ENCODE assay signal across 10 mouse cellular contexts in the genomic region with DNA sequence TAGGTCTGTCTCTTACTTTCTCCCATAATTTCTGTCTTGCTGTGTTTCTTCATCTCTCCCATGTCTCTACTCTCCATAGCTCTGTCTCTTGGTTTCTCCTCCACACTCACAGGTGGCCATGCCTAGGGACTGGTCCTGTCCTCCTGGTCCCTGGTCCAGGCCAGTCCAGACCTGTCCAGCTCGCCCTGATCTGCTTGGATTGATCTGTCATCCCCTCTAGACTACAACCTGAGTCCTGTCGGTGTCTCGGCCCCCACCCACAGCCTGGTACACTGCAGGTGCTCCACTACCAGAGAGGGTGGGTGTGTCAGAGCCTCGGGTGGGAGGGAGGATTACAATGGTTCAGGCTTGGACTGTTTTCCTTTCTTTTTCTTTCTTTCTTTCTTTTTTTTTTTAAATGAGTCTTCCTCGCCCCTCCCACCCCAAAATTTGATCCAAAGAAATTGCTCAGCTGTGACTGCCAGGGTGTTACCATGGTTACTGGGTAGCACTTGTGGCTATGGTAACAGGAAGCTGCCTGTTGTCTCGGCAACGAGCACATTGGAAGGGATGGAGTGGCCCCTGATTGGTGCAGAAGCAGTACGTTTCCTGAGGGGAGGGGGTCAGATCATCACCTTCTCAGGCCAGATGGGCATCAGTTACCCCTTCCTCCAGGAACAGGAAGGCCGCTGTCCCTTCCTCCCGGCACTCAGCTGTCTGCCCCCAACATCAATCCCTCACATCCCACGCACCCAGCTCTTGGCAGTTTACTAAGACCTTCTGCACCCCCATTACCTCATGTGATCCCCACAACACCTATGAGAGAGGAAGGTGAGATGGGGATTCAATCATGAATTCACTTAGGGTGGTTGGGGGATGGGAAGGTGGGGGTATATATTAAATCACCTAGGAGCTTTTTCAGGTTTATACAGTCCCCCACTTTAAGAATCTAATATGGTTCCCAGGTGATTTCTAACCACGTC. TPM values are rescaled to one million over a fixed set of nuclear protein-coding genes. Genes with fewer than 3 reads are reported as not detected.
A peak's percentile ranks its signal among the peaks of the same experiment; 100 is the strongest.
DNase-seq lines count a peak whose midpoint lies in the region; ATAC-seq and TF ChIP-seq lines count a peak whose summit lies in the region.
"Had no signal": no experiment of that assay in that cellular context is flagged by ENCODE, and none has a peak within 500 bp of the region (broad histone marks: within the 10 kb centered on the region; RNA-seq: fewer than 3 reads in every experiment).

No protein-coding gene starts in this region.

- no peaks in the 10 kb centered on the region for H3K9me3 ChIP-seq in hindbrain, embryonic 14.5 days (ENCODE audit: control insufficient read depth, low read length)
- H3K9me3 ChIP-seq in midbrain, embryonic 13.5 days = no peaks in the 10 kb centered on the region
- no peaks in the 10 kb centered on the region for H3K9me3 ChIP-seq in liver, embryonic 11.5 days (ENCODE audit: control insufficient read depth, low read length)

- H3K4me2 ChIP-seq in hindbrain, embryonic 14.5 days (replicated peaks) = peak overlapping the region; percentile 55
- peak overlapping the region; percentile 57 for H3K4me2 ChIP-seq in midbrain, embryonic 13.5 days (replicated peaks)
- no peak overlapping the region for H3K4me2 ChIP-seq in liver, embryonic 11.5 days

- H3K4me1 ChIP-seq in testis, adult 2 months (ENCODE audit: control insufficient read depth, insufficient read depth, low read length) = peaks cover 2% of the 10 kb centered on the region; the same call in 1 of the 2 replicates
- H3K4me1 ChIP-seq in hindbrain, embryonic 14.5 days (replicated peaks; ENCODE audit: control insufficient read depth, insufficient read depth, low read length) = peaks cover 23% of the 10 kb centered on the region
- H3K4me1 ChIP-seq in midbrain, embryonic 13.5 days (replicated peaks) = peaks cover 51% of the 10 kb centered on the region
- H3K4me1 ChIP-seq in liver, embryonic 11.5 days (replicated peaks; ENCODE audit: control insufficient read depth, insufficient read depth, low read length) = no peaks in the 10 kb centered on the region; the same call in 1 of the 2 replicates

- no peak for TF ChIP-seq CTCF in testis, adult 2 months (IDR thresholded peaks at IDR 0.05; ENCODE audit: control insufficient read depth, insufficient read depth, insufficient replicate concordance, low read depth, low read length)
- TF ChIP-seq CTCF in gastrocnemius, adult 2 months (IDR thresholded peaks at IDR 0.05) = no peak

- peak overlapping the region; percentile 42; the same call in 1 of the 2 replicates for H3K9ac ChIP-seq in hindbrain, embryonic 14.5 days
- peak overlapping the region; percentile 51; the same call in 1 of the 2 replicates for H3K9ac ChIP-seq in midbrain, embryonic 13.5 days (replicated peaks)
- H3K9ac ChIP-seq in liver, embryonic 11.5 days (ENCODE audit: low read depth, low read length) = no peak overlapping the region

- ATAC-seq in hindbrain, embryonic 14.5 days (ENCODE audit: low FRiP score) = peak; percentile 91
- ATAC-seq in midbrain, embryonic 13.5 days = peak; percentile 89
- no peak for ATAC-seq in liver, embryonic 11.5 days (replicated peaks; ENCODE audit: low FRiP score)

- 16% methylated on average over 12 of the region's 12 CpGs for WGBS in hindbrain, embryonic 14.5 days
- 16% methylated on average over 12 of the region's 12 CpGs for WGBS in midbrain, embryonic 13.5 days
- WGBS in liver, embryonic 11.5 days = 45% methylated on average over 12 of the region's 12 CpGs

- H3K36me3 ChIP-seq in testis, adult 2 months (ENCODE audit: control insufficient read depth, insufficient read depth, low read length) = no peaks in the 10 kb centered on the region
- H3K36me3 ChIP-seq in hindbrain, embryonic 14.5 days (replicated peaks; ENCODE audit: control insufficient read depth, insufficient read depth) = peaks cover 13% of the 10 kb centered on the region
- no peaks in the 10 kb centered on the region for H3K36me3 ChIP-seq in midbrain, embryonic 13.5 days
- H3K36me3 ChIP-seq in liver, embryonic 11.5 days (ENCODE audit: control insufficient read depth, insufficient read depth, low read length) = no peaks in the 10 kb centered on the region

- H3K4me3 ChIP-seq in testis, adult 2 months (ENCODE audit: control insufficient read depth, low read depth, low read length) = peak overlapping the region; percentile 74
- H3K4me3 ChIP-seq in hindbrain, embryonic 14.5 days (replicated peaks; ENCODE audit: low read length) = peak overlapping the region; percentile 17; the same call in 1 of the 2 replicates
- H3K4me3 ChIP-seq in midbrain, embryonic 13.5 days (replicated peaks) = peak overlapping the region; percentile 18
- no peak overlapping the region for H3K4me3 ChIP-seq in liver, embryonic 11.5 days (ENCODE audit: low read depth, low read length)
- H3K4me3 ChIP-seq in gastrocnemius, adult 2 months = no peak overlapping the region

- no peak for TF ChIP-seq POLR2A in testis, adult 2 months (IDR thresholded peaks at IDR 0.05; ENCODE audit: control insufficient read depth, low read depth, low read length)

- intact Hi-C loops in gastrocnemius, adult 2 months (cut with DNase I) = loop anchor here (10.0 kb wide), 1 partner anchor 684 kb away; no protein-coding TSS in a partner anchor

- no peaks in the 10 kb centered on the region for H3K27me3 ChIP-seq in testis, adult 2 months (ENCODE audit: control insufficient read depth, insufficient read depth, low read length)
- H3K27me3 ChIP-seq in hindbrain, embryonic 14.5 days (ENCODE audit: control insufficient read depth, insufficient read depth, low read length) = no peaks in the 10 kb centered on the region
- peaks cover 37% of the 10 kb centered on the region for H3K27me3 ChIP-seq in midbrain, embryonic 13.5 days
- H3K27me3 ChIP-seq in liver, embryonic 11.5 days (replicated peaks; ENCODE audit: control insufficient read depth, insufficient read depth, low read length) = peaks cover 25% of the 10 kb centered on the region

- DNase-seq in testis, postnatal 14 days (ENCODE audit: low spot score) = no peak
- peak; percentile 80 for DNase-seq in hindbrain, embryonic 14.5 days (ENCODE audit: low spot score)
- DNase-seq in ovary, postnatal 10 days (ENCODE audit: low spot score) = no peak
- DNase-seq in cerebellum, adult 9-11 months = no peak
- DNase-seq in liver, embryonic 11.5 days (ENCODE audit: low spot score) = no peak
- DNase-seq in gastrocnemius, adult 2 months = no peak

- H3K27ac ChIP-seq in testis, adult 2 months (ENCODE audit: control insufficient read depth, insufficient read depth, low read depth, low read length) = no peak overlapping the region
- H3K27ac ChIP-seq in hindbrain, embryonic 14.5 days = peak overlapping the region; percentile 89
- peak overlapping the region; percentile 89 for H3K27ac ChIP-seq in midbrain, embryonic 13.5 days
- H3K27ac ChIP-seq in liver, embryonic 11.5 days (ENCODE audit: low read depth, low read length) = no peak overlapping the region
- H3K27ac ChIP-seq in gastrocnemius, adult 2 months = no peak overlapping the region

RNA-seq across cellular contexts. Expression of gene Celf6, which starts 11.3 kb away (rescaled TPM):
- 13.2 and 17.5 TPM in 2 replicates for polyA plus RNA-seq in testis, adult 2 months (2012; rRNA removed)
- polyA plus RNA-seq in hindbrain, embryonic 14.5 days (2014; fragmentation: Nextera tagmentation; extraction: Ambion mirVana) = 35.8 and 36.0 TPM in 2 replicates
- 37.3 and 46.4 TPM in 2 replicates for polyA plus RNA-seq in midbrain, embryonic 13.5 days (2015; fragmentation: Nextera tagmentation; extraction: Ambion mirVana)
- 0.10 TPM in 1 of 2 replicates, not detected in the other for polyA plus RNA-seq in liver, embryonic 11.5 days (2014; fragmentation: Nextera tagmentation; extraction: Ambion mirVana)
- total RNA-seq in gastrocnemius, adult 2 months (2021) = not detected
- total RNA-seq: MEL had no signal

RNA-seq across cellular contexts. Expression of gene Parp6, which starts 28.1 kb away (rescaled TPM):
- 34.5 and 35.6 TPM in 2 replicates for polyA plus RNA-seq in testis, adult 2 months (2012; rRNA removed)
- polyA plus RNA-seq in hindbrain, embryonic 14.5 days (2014; fragmentation: Nextera tagmentation; extraction: Ambion mirVana) = 216 and 219 TPM in 2 replicates
- polyA plus RNA-seq in midbrain, embryonic 13.5 days (2015; fragmentation: Nextera tagmentation; extraction: Ambion mirVana) = 186 and 195 TPM in 2 replicates
- polyA plus RNA-seq in liver, embryonic 11.5 days (2014; fragmentation: Nextera tagmentation; extraction: Ambion mirVana) = 13.8 and 17.2 TPM in 2 replicates
- 10 to 100 TPM; 25.7 to 26.0 TPM for total RNA-seq in gastrocnemius, adult 2 months (2021)

RNA-seq across cellular contexts. Expression of gene Tmem202, which starts 49.3 kb away (rescaled TPM):
- 66.9 and 71.6 TPM in 2 replicates for polyA plus RNA-seq in testis, adult 2 months (2012; rRNA removed)
- 0.91 and 0.96 TPM in 2 replicates for polyA plus RNA-seq in hindbrain, embryonic 14.5 days (2014; fragmentation: Nextera tagmentation; extraction: Ambion mirVana)
- polyA plus RNA-seq in midbrain, embryonic 13.5 days (2015; fragmentation: Nextera tagmentation; extraction: Ambion mirVana) = 0.55 and 0.74 TPM in 2 replicates
- polyA plus RNA-seq in liver, embryonic 11.5 days (2014; fragmentation: Nextera tagmentation; extraction: Ambion mirVana) = 0.22 TPM in 1 of 2 replicates, not detected in the other
- total RNA-seq in gastrocnemius, adult 2 months (2021) = under 1 TPM; 0.53 to 0.56 TPM
- polyA plus RNA-seq: lung, embryonic 16.5 days had no signal

RNA-seq across cellular contexts. Expression of gene Hexa, which starts 49.7 kb away (rescaled TPM):
- 100 and 116 TPM in 2 replicates for polyA plus RNA-seq in testis, adult 2 months (2012; rRNA removed)
- polyA plus RNA-seq in hindbrain, embryonic 14.5 days (2014; fragmentation: Nextera tagmentation; extraction: Ambion mirVana) = 66.6 and 67.2 TPM in 2 replicates
- polyA plus RNA-seq in midbrain, embryonic 13.5 days (2015; fragmentation: Nextera tagmentation; extraction: Ambion mirVana) = 49.9 and 50.6 TPM in 2 replicates
- polyA plus RNA-seq in liver, embryonic 11.5 days (2014; fragmentation: Nextera tagmentation; extraction: Ambion mirVana) = 62.4 and 65.3 TPM in 2 replicates
- total RNA-seq in gastrocnemius, adult 2 months (2021) = 10 to 100 TPM; 30.9 to 31.9 TPM

Comparison
In these comparisons a context has a peak if more than half of its experiments do, and no peak if none do; other contexts are left out.
1. H3K27ac ChIP-seq: peak in hindbrain, embryonic 14.5 days (single experiment) and midbrain, embryonic 13.5 days (single experiment); none in testis, adult 2 months (single experiment), liver, embryonic 11.5 days (single experiment) and gastrocnemius, adult 2 months (single experiment).
2. H3K4me3 ChIP-seq: peak in testis, adult 2 months (single experiment), hindbrain, embryonic 14.5 days (single experiment) and midbrain, embryonic 13.5 days (single experiment); none in liver, embryonic 11.5 days (single experiment) and gastrocnemius, adult 2 months (single experiment).
3. RNA of gene Celf6, which starts 11.3 kb away (polyA plus RNA-seq): 37.3 to 46.4 TPM in midbrain, embryonic 13.5 days, 35.8 to 36.0 TPM in hindbrain, embryonic 14.5 days and 13.2 to 17.5 TPM in testis, adult 2 months; 0.10 TPM in liver, embryonic 11.5 days; every median in the first group is over 10 times any median in the second.
4. RNA of gene Tmem202, which starts 49.3 kb away (polyA plus RNA-seq): 66.9 to 71.6 TPM in testis, adult 2 months; 0.91 to 0.96 TPM in hindbrain, embryonic 14.5 days, 0.55 to 0.74 TPM in midbrain, embryonic 13.5 days and 0.22 TPM in liver, embryonic 11.5 days; every median in the first group is over 10 times any median in the second.